Mouse (Mus musculus) left cerebral cortex, postnatal 25 days (tissue): ENCODE measurements around the gene Raph1. TPM values are rescaled to one million over a fixed set of nuclear protein-coding genes. Genes with fewer than 3 reads are reported as not detected.
"Not testable (repeated sequence)": the region's sequence is repeated elsewhere in the genome, so short reads cannot be mapped to it uniquely, and the experiment has no call there.

ENCODE experiments used
- DNase-seq, 2 experiments: peaks; one replicate each; pipeline ENCODE4 v3.0.0; 2022; ENCODE audit warnings: low spot score in 2 of 2, mixed read lengths in 1 of 2
- intact Hi-C: fragments of 180-260 bp; cut with DNase I; formaldehyde crosslinking; loops from one replicate; pipeline ENCODE4 v1.15.1; 2025
- microRNA-seq, 2 experiments: library from miRNA; unstranded; fragments of <30 nt; microRNA quantifications; one replicate each; pipeline ENCODE4 v1.2.0; 2022
- total RNA-seq, 2 experiments: library from RNA; stranded (reverse); gene quantifications; 2 replicates each; pipeline ENCODE4 v1.2.3; 2021

The Raph1 gene
- total RNA-seq, 2 experiments from 2014 or later: 79.6 to 89.1 TPM

- intact Hi-C loops: no loop called here
- no peak for DNase-seq
Observed at GRCm38 (mm10) chr1:60470541-60470940, 96.4 kb downstream of the Raph1 start.

- intact Hi-C loops: no loop called here
- DNase-seq: peak in 1 of 2 experiments; percentile 78
Observed at GRCm38 (mm10) chr1:60469491-60469890, 97.4 kb downstream of the Raph1 start.

DNA sequence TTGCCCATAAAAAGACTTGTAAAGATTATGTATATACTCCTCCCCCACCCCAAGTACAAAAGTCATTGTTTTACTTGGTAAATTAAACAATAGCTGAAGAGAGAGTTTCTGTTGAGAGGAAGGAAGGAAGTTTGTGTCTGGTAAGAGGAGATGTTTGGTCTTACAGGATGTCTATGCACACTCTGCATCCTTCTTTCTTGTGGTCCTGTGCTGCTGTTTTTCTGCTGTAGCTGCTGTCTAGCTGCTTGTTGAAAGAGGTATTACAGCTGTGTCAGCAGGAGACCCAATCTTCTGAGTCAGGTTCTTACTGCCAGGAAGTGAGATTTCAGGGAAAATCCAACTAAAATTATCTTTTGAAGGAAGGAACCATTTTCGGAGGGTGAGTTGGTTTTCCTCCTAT, 106.3 kb downstream of the Raph1 start:
- DNase-seq: no peak
- intact Hi-C loops: no loop called here

- intact Hi-C loops: no loop called here
- no peak for DNase-seq
Observed at GRCm38 (mm10) chr1:60449896-60450295, 117.0 kb downstream of the Raph1 start.

- DNase-seq: no peak
- intact Hi-C loops: no loop called here
Observed at GRCm38 (mm10) chr1:60447067-60447466, 119.8 kb downstream of the Raph1 start.

DNA sequence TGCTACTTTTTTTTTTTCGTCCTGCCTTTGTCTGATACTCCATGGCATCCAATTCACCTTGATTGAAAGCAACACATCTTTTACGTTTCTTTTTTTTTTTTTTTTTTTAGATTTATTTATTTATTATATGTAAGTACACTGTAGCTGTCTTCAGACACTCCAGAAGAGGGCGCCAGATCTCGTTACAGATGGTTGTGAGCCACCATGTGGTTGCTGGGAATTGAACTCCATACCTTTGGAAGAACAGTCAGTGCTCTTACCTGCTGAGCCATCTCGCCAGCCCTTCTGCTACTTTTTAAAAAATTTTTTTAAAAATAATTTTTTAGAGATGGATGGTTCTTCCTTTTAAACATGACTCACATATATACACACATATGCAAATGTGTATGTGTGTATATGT, 125.5 kb downstream of the Raph1 start:
- intact Hi-C loops, DNase-seq: not testable (repeated sequence)

DNA sequence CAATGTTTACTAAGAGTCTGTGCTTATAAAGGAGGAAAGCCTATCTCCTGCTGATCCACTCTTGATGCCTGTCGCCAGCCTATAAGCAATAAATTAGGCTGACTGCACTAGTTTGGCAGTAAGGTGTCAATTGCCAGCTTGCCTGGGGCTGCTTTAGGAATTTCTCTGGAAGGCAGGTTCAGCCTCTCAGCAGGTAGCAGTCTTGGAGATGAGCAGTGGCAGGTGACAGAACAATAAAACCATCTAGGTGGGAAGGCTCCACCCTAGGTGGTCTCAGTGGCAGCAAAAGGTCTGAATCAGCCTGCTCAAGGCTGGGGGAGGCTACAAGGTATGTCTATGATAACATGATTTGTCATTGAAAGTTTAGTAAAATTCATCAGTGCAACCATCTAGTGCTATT, 134.4 kb downstream of the Raph1 start:
- intact Hi-C loops: no loop called here
- no peak for DNase-seq

Small RNA genes within 50 kb of the gene (microRNA-seq; reads per million reads assigned to microRNA genes)
- 0 reads per million in 2 experiments for gene Gm23762

Other genes with a start within 250 kb of the Raph1 start
- gene Cyp20a1, start 223.8 kb downstream of the Raph1 start, total RNA-seq: 10 to 100 TPM in 1 of 2 experiments, 1 to 10 TPM in 1; 6.0 to 11.8 TPM
- gene Abi2, start 157.5 kb downstream of the Raph1 start, total RNA-seq: 100 to 1,000 TPM; 374 to 411 TPM
- under 1 TPM; 0.09 to 0.37 TPM for gene Cd28, start 149.7 kb upstream of the Raph1 start, total RNA-seq